Mouse (Mus musculus) MEL (cell line): ENCODE results near the gene Abcc5. TPM values are rescaled to one million over a fixed set of nuclear protein-coding genes. Genes with fewer than 3 reads are reported as not detected.

ENCODE experiments used
- DNase-seq: peaks from one replicate; pipeline ENCODE4 v3.0.0; 2011; ENCODE audit warnings: low read depth, low spot score
- H3K27ac ChIP-seq: 2 replicates; pipeline ENCODE4 v1.5.1; 2012; ENCODE audit warnings: low read depth, mild to moderate bottlenecking, control low read depth, low read length, moderate library complexity; ENCODE audit not compliant: control insufficient read depth
- H3K27me3 ChIP-seq, 2 experiments: fragments of 150-350 bp in 1 of 2; sonication (generic) in 1 of 2; 2 replicates each; pipeline ENCODE4 v1.6.1; 2012; ENCODE audit warnings: low read length in 2 of 2, mild to moderate bottlenecking in 2 of 2, improper control_type of control experiment in 1 of 2, moderate library complexity in 1 of 2; ENCODE audit not compliant: insufficient read depth in 2 of 2, control insufficient read depth in 1 of 2
- H3K36me3 ChIP-seq, 2 experiments: 2 replicates each; pipeline ENCODE4 v1.6.1; 2012 to 2014; ENCODE audit warnings: low read length in 2 of 2, improper control_type of control experiment in 1 of 2, inconsistent platforms in 1 of 2, mild to moderate bottlenecking in 1 of 2; ENCODE audit not compliant: insufficient read depth in 2 of 2, control insufficient read depth in 1 of 2
- H3K4me1 ChIP-seq, 2 experiments: fragments of 150-350 bp in 1 of 2; sonication (generic) in 1 of 2; 2 replicates each; pipeline ENCODE4 v1.6.1; 2012; ENCODE audit warnings: low read length in 2 of 2, improper control_type of control experiment in 1 of 2, mild to moderate bottlenecking in 1 of 2; ENCODE audit not compliant: insufficient read depth in 2 of 2, control insufficient read depth in 1 of 2
- H3K4me3 ChIP-seq, 2 experiments: fragments of 150-350 bp in 1 of 2; sonication (generic) in 1 of 2; 2 replicates each; pipeline ENCODE4 v1.5.1; 2012; ENCODE audit warnings: low read depth in 2 of 2, low read length in 2 of 2, mild to moderate bottlenecking in 2 of 2, moderate library complexity in 2 of 2, control low read depth in 1 of 2, improper control_type of control experiment in 1 of 2; ENCODE audit not compliant: control insufficient read depth in 1 of 2, insufficient read depth in 1 of 2
- H3K79me2 ChIP-seq: 2 replicates; pipeline ENCODE4 v1.6.1; 2012; ENCODE audit warnings: mild to moderate bottlenecking, low read length, moderate library complexity; ENCODE audit not compliant: control insufficient read depth, poor library complexity, insufficient read depth
- H3K9ac ChIP-seq: 2 replicates; pipeline ENCODE4 v1.6.1; 2012; ENCODE audit warnings: low read depth, mild to moderate bottlenecking, control low read depth, low read length, moderate library complexity; ENCODE audit not compliant: control insufficient read depth, poor library complexity, severe bottlenecking
- H3K9me3 ChIP-seq: fragments of 150-350 bp; sonication (generic); replicated peaks from 2 replicates; pipeline ENCODE4 v1.6.1; 2012; ENCODE audit warnings: mild to moderate bottlenecking, low read length, improper control_type of control experiment, moderate library complexity; ENCODE audit not compliant: insufficient read depth
- BHLHE40 ChIP-seq: IDR thresholded peaks from 2 replicates; pipeline ENCODE4 v1.6.1; 2012; ENCODE audit warnings: low read depth, mild to moderate bottlenecking, inconsistent platforms, low read length, improper control_type of control experiment, borderline replicate concordance
- CHD1 ChIP-seq: IDR thresholded peaks from 2 replicates; pipeline ENCODE4 v1.6.1; 2012; ENCODE audit warnings: low read depth, mild to moderate bottlenecking, inconsistent platforms, low read length, improper control_type of control experiment
- E2F4 ChIP-seq: IDR thresholded peaks from 2 replicates; pipeline ENCODE4 v1.6.1; 2011; ENCODE audit warnings: low read depth, low read length, improper control_type of control experiment, borderline replicate concordance
- MAZ ChIP-seq: IDR thresholded peaks from 2 replicates; pipeline ENCODE4 v1.6.1; 2012; ENCODE audit warnings: low read depth, mild to moderate bottlenecking, inconsistent platforms, low read length, improper control_type of control experiment
- SMC3 ChIP-seq: IDR thresholded peaks from 2 replicates; pipeline ENCODE4 v1.6.1; 2011; ENCODE audit warnings: low read depth, low read length, improper control_type of control experiment
- TCF12 ChIP-seq: IDR thresholded peaks from 2 replicates; pipeline ENCODE4 v1.6.1; 2014; ENCODE audit warnings: low read depth, mild to moderate bottlenecking, inconsistent platforms, low read length, improper control_type of control experiment, moderate library complexity
- UBTF ChIP-seq: IDR thresholded peaks from 2 replicates; pipeline ENCODE4 v1.6.1; 2012; ENCODE audit warnings: low read depth, mild to moderate bottlenecking, inconsistent platforms, low read length, improper control_type of control experiment, moderate library complexity, borderline replicate concordance; ENCODE audit not compliant: insufficient read depth
- USF1 ChIP-seq: IDR thresholded peaks from 2 replicates; pipeline ENCODE4 v1.6.1; 2014; ENCODE audit warnings: low read depth, mild to moderate bottlenecking, inconsistent platforms, low read length, improper control_type of control experiment, moderate library complexity
- polyA plus RNA-seq, 2 experiments: library from polyadenylated mRNA; stranded (reverse) in 1 of 2; unstranded in 1 of 2; fragments of >175 nt in 1 of 2; fragments of >200 nt in 1 of 2; gene quantifications; 2 replicates each; pipeline versions ENCODE4 v1.2.1 to v1.2.4; 2012; ENCODE audit warnings: low replicate concordance in 2 of 2, low read depth in 1 of 2; ENCODE audit not compliant: insufficient read length in 2 of 2, insufficient read depth in 1 of 2, missing spikeins in 1 of 2
- total RNA-seq: library from RNA; depleted of rRNA; stranded (reverse); fragments of 300-350 nt; gene quantifications from 2 replicates; pipeline ENCODE4 v1.2.3, GENCODE M21; 2012; rRNA removed

Gene Abcc5
- total and polyA plus RNA-seq, 3 experiments: 17.6 to 31.7 TPM; not detected in 1

DNA sequence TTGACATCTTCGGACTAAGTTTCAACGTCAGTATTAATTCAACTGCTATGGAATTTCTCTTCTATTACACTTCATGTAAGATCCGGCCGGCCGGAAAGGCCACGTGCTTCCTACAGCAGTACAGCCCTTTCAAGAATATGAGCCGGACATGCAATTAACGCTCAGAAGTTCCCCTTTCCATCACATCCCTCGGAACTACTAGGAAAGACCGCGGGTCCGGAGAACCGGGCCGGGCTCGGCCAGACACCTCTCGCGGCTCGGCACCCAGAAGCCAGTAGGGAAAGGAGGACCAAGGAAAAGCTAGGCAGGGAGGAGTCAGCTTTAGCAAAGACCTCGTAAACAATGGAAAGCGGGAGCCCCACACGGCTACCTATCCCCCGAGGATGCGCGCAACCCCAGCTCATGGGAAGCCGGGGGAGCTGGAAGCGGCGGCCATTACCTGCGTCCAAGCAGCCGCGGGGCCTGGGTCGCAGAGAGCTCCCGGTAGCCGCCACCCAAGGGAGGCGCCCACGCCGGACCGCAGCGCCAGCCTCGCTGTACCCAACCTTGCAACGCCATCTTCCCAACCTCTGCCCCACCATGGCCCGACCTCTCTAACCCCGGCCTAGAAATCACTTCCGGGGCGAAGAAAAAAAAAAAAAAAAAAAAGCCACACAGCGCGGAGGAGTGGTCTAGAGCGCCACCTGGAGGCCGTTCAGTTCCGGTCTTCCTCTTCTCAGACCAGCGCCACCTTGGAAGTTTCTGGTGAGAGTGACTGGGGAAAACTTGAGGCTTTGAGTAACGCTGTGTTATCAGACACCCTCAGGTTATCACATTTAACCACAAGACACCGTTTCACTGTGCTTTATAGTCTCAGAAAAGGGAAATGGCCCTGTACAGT lies 124.2 kb downstream of the Abcc5 start, which contains the start of gene Parl (continued):
- TF ChIP-seq E2F4 (no peak), SMC3 (peak; percentile 75), CHD1 (no peak), USF1 (peak; percentile 65; the same call in 1 of the 2 replicates), MAZ (peak; percentile 82; the same call in 1 of the 2 replicates)

- peaks cover 0 to 15% of the 10 kb centered on the region in 2 experiments; a peak in 3 of 4 replicates for H3K4me1 ChIP-seq
- H3K27me3 ChIP-seq: no peaks in the 10 kb centered on the region
- no peak overlapping the region for H3K27ac ChIP-seq
- no peak for DNase-seq
- no peak overlapping the region for H3K9ac ChIP-seq
- H3K9me3 ChIP-seq: no peaks in the 10 kb centered on the region
- peaks cover 25% of the 10 kb centered on the region for H3K79me2 ChIP-seq
- H3K36me3 ChIP-seq: peaks cover 2 to 22% of the 10 kb centered on the region in 2 experiments; a peak in 3 of 4 replicates
- no peak for TF ChIP-seq BHLHE40
- no peak for TF ChIP-seq TCF12
- TF ChIP-seq UBTF: no peak
- H3K4me3 ChIP-seq: no peak overlapping the region
Measured at GRCm38 (mm10) chr16:20300076-20300475, 126.1 kb downstream of the Abcc5 start.

Other genes with a start within 250 kb of the Abcc5 start
- 0.03 and 0.08 TPM in 2 replicates for gene Map6d1, start 185.0 kb downstream of the Abcc5 start, total RNA-seq
- not detected for gene Map6d1, start 185.0 kb downstream of the Abcc5 start, polyA plus RNA-seq
- gene Parl, start 124.0 kb downstream of the Abcc5 start, total RNA-seq: 65.7 and 79.2 TPM in 2 replicates
- 100 to 1,000 TPM; 126 to 241 TPM for gene Parl, start 124.0 kb downstream of the Abcc5 start, polyA plus RNA-seq
- gene Cyp2ab1, start 101.0 kb downstream of the Abcc5 start, total RNA-seq: not detected in 2 replicates
- gene Cyp2ab1, start 101.0 kb downstream of the Abcc5 start, polyA plus RNA-seq: not detected
- gene Eif2b5, start 72.4 kb upstream of the Abcc5 start, total RNA-seq: 131 and 137 TPM in 2 replicates
- gene Eif2b5, start 72.4 kb upstream of the Abcc5 start, polyA plus RNA-seq: 100 to 1,000 TPM in 1 of 2 experiments, 10 to 100 TPM in 1; 91.1 to 115 TPM
- 4.0 and 4.1 TPM in 2 replicates for gene Dvl3, start 90.6 kb upstream of the Abcc5 start, total RNA-seq
- 10 to 100 TPM in 1 of 2 experiments, not detected in 1; 20.5 TPM for gene Dvl3, start 90.6 kb upstream of the Abcc5 start, polyA plus RNA-seq
- gene Ap2m1, start 109.1 kb upstream of the Abcc5 start, total RNA-seq: 185 and 199 TPM in 2 replicates
- 1,000 to 10,000 TPM in 1 of 2 experiments, 100 to 1,000 TPM in 1; 312 to 1,810 TPM for gene Ap2m1, start 109.1 kb upstream of the Abcc5 start, polyA plus RNA-seq
- 42.0 and 46.5 TPM in 2 replicates for gene Abcf3, start 122.2 kb upstream of the Abcc5 start, total RNA-seq
- 10 to 100 TPM in 1 of 2 experiments, not detected in 1; 79.6 TPM for gene Abcf3, start 122.2 kb upstream of the Abcc5 start, polyA plus RNA-seq
- gene Vwa5b2, start 163.1 kb upstream of the Abcc5 start, total RNA-seq: 0.07 and 0.15 TPM in 2 replicates
- under 1 TPM in 1 of 2 experiments, not detected in 1; 0.33 TPM for gene Vwa5b2, start 163.1 kb upstream of the Abcc5 start, polyA plus RNA-seq
- gene Eef1akmt4, start 185.2 kb upstream of the Abcc5 start, total RNA-seq: 38.6 and 52.2 TPM in 2 replicates
- gene Eef1akmt4, start 185.2 kb upstream of the Abcc5 start, polyA plus RNA-seq: 10 to 100 TPM in 1 of 2 experiments, not detected in 1; 37.1 TPM
- not detected in 2 replicates for gene Gm49333, start 185.2 kb upstream of the Abcc5 start, total RNA-seq
- not detected for gene Gm49333, start 185.2 kb upstream of the Abcc5 start, polyA plus RNA-seq
- gene Alg3, start 185.3 kb upstream of the Abcc5 start, total RNA-seq: 22.2 and 25.6 TPM in 2 replicates
- gene Alg3, start 185.3 kb upstream of the Abcc5 start, polyA plus RNA-seq: 100 to 1,000 TPM in 1 of 2 experiments, 10 to 100 TPM in 1; 67.6 to 218 TPM
- gene Camk2n2, start 194.9 kb upstream of the Abcc5 start, total RNA-seq: 0.23 and 0.65 TPM in 2 replicates
- gene Camk2n2, start 194.9 kb upstream of the Abcc5 start, polyA plus RNA-seq: 1 to 10 TPM in 1 of 2 experiments, not detected in 1; 4.3 TPM
- 4.9 and 5.0 TPM in 2 replicates for gene Ece2, start 203.4 kb upstream of the Abcc5 start, total RNA-seq
- gene Ece2, start 203.4 kb upstream of the Abcc5 start, polyA plus RNA-seq: 1 to 10 TPM in 1 of 2 experiments, not detected in 1; 7.4 TPM
- gene Psmd2, start 225.3 kb upstream of the Abcc5 start, total RNA-seq: 262 and 323 TPM in 2 replicates
- gene Psmd2, start 225.3 kb upstream of the Abcc5 start, polyA plus RNA-seq: 100 to 1,000 TPM in 1 of 2 experiments, 10 to 100 TPM in 1; 81.9 to 432 TPM
- 409 and 425 TPM in 2 replicates for gene Eif4g1, start 241.9 kb upstream of the Abcc5 start, total RNA-seq
- 100 to 1,000 TPM; 327 to 436 TPM for gene Eif4g1, start 241.9 kb upstream of the Abcc5 start, polyA plus RNA-seq